Mouse (Mus musculus) adrenal gland, postnatal 36 days (tissue): Measurements from ENCODE around the gene Tnrc6b. TPM values are rescaled to one million over a fixed set of nuclear protein-coding genes. Genes with fewer than 3 reads are reported as not detected.
A peak's percentile ranks its signal among the peaks of the same experiment; 100 is the strongest.
"Not testable (repeated sequence)": the region's sequence is repeated elsewhere in the genome, so short reads cannot be mapped to it uniquely, and the experiment has no call there.

ENCODE experiments used
- DNase-seq, 2 experiments: peaks; one replicate each; pipeline ENCODE4 v3.0.0; 2021; ENCODE audit warnings: mixed read lengths in 1 of 2
- total RNA-seq, 2 experiments: library from RNA; stranded (reverse); gene quantifications; 2 replicates each; pipeline ENCODE4 v1.2.3; 2021

Gene Tnrc6b
- total RNA-seq, 2 experiments from 2014 or later = 46.5 to 56.9 TPM

DNA sequence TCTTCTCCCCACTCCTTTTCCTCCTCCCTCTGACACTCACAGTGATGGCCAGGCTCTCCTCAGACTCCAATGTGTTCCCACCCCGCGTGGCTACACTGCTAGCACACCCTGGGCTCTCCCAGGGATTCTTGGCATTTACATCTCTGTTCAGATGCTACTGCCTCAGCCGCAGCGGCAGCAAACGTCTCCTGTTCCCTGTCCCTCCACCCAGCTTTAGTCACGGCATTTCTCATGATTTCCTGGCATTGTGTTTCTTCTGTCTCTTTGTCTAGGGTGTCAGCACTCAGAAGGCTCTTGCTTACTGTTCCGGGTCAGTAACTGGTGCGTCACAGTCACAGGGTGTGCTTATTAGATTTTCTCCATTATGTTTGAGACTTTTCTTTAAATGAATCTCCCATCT is 138.9 kb downstream of the Tnrc6b start:
- peak in 1 of 2 experiments; percentile 15 for DNase-seq

DNA sequence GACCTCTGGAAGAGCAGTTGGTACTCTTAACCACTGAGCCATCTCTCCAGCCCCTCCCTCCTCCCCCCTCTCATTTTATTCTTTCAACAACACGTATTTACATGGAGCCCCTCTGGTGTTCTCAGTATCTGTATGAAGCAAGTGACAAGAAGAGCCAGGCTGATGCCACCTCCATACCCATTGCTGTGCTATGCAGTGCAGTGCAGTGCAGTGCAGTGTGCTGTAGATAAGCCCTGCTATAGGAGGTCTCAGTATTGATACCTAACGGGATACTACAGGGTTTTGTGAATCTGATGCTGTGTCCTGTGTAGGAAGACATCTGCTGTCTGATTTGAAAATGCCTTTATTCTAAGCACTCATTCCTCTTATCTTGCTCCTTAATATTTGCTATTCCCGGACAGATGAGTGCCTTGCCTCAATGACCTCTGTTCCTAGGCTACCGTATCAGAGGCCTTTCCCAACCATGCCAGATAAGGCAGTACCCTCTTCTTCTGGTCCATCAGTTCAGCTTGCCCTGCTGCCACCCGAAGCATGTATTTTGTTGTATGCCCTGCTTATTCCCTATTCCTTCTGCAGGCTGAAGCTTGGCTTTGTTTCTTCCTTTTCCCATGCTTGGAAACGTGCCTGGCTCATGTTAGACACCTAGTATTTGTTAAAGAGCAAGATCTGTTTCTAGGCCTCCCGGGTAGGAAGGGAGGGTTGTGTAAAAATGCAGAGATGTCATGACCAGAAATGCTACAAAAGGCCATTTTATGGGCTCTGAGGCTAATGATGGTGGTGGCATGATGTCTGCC is 139.8 kb downstream of the Tnrc6b start:
- DNase-seq = no peak

DNA sequence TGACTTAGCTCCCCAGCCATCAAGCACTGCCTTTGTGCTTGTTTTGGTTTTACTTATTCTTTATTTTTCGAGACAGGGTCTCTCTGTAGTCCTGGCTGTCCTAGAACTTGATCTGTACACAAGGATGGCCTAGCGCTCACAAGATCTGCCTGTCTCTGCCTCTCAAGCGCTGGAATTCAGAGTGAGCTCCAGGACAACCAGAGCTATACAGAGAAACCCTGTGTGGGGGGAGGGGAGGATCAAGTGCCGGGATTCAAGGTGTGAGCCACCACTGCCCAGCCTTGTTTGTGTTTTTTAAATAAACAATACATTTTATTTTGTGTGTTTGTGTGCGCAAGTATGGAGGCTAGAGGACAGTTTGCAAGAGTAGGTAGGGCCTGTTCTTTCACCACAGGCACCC is 141.0 kb downstream of the Tnrc6b start:
- DNase-seq = no peak

DNA sequence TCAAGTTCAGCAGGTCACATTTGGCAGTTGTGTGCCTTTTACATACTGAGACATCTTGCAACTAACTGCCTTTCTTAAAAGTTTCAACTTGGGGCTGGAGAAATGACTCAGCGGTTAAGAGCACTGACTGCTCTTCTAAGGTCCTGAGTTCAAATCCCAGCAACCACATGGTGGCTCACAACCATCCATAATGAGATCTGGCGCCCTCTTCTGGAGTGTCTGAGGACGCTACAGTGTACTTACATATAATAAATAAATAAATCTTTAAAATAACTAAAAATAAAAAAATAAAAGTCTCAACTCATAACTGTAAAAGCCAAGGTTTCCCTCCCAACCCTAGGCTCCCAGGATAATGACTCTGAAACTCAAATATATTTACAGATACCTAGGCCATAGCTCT is 141.4 kb downstream of the Tnrc6b start:
- not testable (repeated sequence) for DNase-seq

DNA sequence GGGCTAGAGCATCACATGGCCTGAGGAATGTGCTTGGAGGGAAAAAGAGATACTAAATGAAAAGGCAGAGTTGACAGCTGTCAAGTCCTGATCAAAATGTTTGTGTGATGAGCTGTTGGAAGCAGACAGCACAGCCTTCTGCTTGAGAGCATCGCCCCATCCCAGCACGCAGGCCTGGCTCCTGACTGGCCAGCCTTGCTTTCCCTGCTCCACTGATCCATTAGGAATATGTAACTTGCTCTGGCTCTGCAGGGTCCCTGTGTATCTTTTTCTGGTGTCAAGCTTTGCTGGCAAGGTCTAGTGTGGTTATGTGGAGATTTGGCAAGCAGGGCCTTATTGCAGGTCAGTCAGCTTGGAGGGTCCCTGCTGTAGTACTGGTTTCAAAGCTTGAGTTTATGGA is 148.3 kb downstream of the Tnrc6b start:
- DNase-seq = no peak

DNA sequence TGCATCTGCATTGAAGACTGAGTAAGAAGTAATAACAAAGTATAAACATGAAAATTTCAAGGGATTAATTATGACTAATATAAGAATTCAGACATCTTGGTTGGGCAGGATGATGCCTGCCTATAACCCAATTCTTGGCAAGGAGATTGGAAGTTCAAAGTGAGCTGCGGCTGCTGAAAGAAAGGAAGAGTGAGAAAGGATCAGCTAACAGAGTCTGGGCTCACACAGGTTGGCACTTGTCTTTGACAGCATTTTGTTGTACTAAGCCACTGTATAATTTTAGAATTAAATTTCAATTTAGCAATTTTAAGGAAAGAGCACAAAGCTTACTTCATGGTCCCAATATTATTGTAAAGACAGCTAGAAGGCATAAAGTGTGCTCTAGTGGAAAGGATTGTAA is 150.2 kb downstream of the Tnrc6b start:
- no peak for DNase-seq

DNA sequence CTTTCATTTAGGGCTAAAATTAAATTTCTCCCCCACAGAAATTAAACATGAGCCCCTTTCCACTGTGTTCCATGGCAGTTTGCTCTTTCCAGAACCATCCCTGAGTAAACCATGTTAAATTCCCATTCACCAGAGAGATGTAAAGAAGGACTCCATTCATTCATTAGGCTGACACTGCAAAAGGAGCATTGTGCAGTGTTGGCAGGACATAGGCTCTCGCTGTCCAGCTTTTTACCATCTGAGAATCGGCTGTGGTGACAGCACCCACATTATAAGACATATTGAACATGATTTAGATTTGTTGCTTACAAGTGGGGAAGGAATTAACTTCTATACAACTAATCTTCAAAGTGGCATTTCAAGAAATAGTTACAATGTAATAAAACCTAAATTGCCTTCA is 150.9 kb downstream of the Tnrc6b start:
- no peak for DNase-seq

DNA sequence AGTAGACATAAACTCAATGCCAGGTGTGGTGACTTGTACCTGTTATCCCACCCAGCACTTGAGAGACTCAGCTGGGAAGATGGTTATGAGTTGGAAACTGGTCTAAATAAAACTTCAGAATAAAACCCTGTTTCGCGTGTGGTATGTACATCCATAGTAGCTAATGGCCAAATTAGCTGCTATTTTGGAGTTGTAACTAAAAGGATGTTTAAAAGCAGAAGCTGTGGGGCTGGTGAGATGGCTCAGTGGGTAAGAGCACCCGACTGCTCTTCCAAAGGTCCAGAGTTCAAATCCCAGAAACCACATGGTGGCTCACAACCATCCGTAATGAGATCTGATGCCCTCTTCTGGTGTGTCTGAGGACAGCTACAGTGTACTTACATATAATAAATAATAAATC is 157.5 kb downstream of the Tnrc6b start:
- DNase-seq = not testable (repeated sequence)

DNA sequence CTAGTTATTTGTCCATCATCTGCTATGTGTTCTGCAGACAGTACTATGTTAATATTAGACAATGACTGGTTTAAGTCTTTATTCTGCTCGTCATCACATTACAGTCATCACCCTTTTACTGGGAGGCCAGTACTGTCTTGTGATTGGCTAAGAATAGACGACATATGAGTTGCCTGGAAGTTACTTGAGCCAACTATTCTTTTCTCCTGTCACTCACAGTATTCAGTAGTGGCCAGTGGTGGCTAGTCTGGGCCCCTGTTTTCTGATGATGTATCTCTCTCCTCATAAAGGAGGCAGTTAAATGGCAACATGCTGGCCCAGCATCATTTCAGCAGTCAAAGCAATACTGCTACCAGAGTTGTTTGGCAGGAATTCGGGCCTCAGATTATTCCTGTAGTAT is 163.6 kb downstream of the Tnrc6b start:
- no peak for DNase-seq

DNA sequence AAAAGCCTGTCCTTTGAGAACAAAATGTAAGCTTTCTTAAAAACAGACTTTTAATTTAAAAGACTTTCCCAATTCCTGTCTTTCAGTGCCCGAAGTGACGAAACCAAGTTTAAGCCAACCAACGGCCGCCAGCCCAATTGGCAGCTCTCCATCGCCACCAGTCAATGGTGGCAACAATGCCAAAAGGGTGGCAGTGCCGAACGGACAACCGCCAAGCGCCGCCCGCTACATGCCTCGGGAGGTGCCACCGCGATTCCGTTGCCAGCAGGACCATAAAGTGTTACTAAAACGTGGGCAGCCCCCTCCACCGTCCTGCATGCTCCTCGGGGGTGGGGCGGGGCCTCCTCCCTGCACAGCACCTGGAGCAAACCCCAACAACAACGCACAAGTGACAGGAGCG is 165.1 kb downstream of the Tnrc6b start:
- peak; percentile 33 to 53 for DNase-seq

DNA sequence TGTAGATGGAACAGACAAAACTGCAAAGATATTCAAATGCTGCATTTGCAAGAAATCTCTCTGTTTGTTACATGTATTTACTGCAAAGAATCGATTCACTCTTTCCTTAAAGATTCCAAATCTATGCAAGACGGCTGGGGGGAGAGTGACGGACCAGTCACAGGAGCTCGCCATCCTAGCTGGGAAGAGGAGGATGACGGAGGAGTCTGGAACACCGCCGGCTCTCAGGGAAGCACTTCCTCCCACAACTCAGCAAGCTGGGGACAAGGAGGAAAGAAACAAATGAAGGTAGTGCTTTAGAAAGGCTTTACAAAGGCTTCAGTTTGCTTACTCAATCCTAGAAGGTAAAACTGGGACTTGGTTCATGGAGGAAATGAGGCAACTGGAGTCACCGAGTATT is 173.0 kb downstream of the Tnrc6b start:
- DNase-seq = no peak

DNA sequence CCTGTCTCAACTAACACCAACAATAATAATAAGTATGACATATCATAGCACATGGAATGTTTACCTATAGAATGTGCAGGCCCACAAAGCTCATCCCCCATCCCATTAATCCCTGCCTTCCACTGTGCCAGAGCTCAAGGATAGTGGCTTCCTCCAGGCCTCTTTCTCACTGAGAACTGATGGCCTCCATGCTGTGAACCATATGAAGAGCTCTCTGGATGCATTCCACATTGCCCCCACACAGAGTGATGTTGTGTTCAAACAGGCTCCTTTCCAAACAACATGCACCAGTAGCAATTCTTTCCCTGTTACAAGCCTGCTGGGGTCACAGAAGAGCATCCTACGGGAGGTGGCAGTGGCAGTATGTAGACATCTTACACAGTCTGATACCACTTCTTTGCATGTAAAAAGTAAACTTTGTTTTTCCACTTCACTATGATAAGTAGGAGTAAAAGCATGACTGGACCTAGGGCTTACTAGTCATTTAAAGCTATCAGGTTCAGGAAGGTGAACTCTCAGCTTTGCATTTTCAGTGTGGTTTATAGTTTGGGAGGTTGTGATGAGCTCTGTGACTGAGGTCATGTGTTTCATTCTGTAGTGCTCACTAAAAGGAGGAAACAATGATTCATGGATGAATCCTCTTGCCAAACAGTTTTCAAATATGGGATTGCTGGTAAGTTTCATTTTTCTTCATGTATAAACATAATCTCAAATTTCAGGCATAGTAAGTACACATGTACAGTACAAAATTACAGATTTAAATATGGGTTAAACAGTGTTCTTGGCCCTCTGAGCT is 175.4 kb downstream of the Tnrc6b start:
- no peak for DNase-seq

DNA sequence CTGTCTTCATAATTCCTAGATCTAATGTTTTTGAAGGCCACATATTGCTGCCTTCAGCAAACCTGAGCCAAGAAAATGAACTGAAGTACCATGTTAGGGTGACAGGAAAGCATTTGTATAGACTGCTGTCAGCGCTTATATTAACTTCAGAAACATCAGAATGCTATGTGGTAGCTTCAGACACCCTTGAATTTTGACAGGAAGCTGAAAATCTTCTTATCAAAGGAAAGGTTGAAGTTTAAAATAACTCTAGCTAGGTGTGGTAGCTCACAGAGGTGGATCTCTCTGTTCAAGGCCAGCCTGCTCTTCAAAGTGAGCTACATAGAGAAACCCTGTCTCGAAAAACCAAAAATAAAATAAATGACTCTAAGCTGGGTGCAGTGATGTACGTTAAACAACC is 181.2 kb downstream of the Tnrc6b start:
- DNase-seq = no peak

DNA sequence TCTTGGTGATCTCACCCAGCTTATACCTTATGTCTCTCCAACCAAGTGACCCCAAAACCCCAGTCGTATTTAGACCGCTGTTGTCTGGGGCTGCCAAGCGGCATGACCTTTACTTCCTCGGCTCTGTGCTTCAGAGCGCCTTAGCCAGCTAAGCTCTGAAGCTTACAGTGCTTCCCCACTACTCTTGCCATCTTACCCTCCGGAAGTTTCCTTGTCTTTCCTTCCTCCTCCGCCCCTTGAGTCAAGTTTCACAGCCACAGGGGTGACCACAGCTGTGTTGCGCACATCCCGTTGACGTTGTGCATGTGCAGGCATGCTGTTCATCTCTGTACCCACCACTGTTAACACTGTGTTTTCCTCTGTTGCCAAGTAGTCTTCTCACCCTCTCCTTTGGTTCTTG is 185.6 kb downstream of the Tnrc6b start:
- no peak for DNase-seq

DNA sequence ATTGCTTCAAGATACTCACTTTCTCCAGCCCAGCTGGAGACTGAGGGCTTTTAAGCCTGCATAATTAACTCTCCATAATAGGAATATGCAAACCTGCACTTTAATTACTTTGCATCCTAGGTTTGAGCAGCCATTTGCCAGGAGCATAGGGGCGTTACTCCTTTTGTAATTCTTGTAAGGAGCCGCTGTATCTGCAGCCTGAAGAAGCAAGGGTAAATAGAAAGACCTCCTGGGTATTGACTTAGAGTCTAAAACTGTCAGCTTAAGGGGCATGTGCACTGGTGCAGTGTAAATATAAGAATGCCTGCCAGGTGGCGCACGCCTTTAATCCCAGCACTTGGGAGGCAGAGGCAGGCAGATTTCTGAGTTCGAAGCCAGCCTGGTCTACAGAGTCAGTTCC is 186.8 kb downstream of the Tnrc6b start:
- no peak for DNase-seq

DNA sequence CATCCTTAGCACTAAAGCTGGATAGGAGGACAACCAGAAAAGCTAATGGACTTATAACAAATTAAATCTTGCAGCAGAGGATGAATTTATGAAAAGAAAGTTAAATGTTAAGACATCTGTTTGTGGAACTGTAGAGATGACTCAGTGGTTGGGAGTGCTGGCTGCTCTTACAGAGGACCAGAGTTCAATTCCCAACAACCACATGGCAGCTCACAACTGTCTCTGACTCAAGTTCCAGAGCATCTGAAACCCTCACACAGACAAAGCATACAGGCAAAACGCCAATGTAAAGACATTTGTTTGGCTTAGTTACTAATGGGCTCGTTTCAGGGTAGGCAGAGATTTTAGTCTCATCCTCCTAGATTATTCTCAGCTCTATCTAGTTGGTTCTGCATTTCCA is 188.7 kb downstream of the Tnrc6b start:
- DNase-seq = no peak

DNA sequence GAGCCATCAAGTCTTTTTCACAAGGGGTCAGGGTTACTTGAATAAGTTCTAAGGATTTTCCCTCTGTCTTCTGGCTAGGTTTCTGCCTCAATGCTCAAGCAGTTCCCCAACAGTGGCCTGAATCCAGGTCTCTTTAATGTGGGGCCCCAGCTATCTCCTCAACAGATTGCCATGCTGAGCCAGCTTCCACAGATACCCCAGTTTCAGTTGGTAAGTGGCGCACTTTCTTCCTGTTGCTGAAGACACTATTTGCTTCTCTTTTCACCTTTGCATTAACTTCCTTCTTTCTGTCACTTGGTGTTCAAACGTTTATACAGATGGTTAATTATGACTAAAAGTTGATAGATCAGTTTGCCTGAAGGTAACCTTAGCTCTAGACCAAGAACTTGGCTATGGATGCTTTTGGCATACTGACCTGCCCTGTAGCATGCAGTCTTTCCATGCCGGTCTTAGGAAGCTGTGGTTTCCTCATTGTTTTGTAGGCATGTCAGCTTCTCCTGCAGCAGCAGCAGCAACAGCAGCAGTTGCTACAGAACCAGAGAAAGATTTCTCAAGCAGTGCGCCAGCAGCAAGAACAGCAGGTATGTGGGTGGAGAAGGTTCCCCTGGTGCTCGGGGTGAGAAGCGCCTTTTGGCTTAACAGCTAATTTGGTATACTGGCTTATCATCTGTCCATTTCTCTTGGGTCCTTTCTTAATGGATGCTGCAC is 190.8 kb downstream of the Tnrc6b start:
- no peak for DNase-seq

DNA sequence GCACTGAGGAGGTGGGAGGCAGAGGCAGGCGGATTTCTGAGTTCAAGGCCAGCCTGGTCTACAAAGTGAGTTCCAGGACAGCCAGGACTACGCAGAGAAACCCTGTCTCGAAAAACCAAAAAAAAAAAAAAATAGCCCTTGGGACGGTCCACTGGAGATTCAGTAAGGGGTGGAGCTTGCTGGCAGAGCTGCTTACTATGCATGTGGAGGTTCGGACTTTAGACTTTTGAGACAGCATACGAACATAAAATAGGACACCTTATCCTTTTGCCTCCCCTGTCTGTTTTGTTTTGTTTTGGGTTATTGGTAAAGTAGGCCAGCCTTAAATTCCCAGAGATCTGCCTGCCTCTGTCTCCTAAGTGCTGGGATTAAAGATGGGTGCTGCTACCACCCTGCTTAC is 193.7 kb downstream of the Tnrc6b start:
- DNase-seq = not testable (repeated sequence)

DNA sequence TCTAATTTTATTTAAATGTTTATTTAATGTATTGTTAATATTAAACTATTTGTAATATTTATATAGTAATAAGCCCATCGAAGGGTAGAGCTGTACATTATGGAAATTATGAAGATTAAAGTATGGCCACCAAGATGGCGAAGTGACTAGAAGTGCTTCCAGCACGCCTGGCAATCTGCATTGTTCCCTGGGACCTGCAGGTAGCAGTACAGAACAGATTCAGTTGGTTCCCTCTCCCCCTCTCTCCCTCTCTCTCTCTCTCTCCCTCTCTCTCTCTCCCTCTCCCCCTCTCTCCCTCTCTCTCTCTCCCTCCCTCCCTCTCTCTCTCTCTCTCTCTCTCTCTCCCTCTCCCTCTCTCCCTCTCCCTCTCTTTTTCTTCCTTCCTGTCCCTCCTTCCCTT is 199.1 kb downstream of the Tnrc6b start:
- no peak for DNase-seq

DNA sequence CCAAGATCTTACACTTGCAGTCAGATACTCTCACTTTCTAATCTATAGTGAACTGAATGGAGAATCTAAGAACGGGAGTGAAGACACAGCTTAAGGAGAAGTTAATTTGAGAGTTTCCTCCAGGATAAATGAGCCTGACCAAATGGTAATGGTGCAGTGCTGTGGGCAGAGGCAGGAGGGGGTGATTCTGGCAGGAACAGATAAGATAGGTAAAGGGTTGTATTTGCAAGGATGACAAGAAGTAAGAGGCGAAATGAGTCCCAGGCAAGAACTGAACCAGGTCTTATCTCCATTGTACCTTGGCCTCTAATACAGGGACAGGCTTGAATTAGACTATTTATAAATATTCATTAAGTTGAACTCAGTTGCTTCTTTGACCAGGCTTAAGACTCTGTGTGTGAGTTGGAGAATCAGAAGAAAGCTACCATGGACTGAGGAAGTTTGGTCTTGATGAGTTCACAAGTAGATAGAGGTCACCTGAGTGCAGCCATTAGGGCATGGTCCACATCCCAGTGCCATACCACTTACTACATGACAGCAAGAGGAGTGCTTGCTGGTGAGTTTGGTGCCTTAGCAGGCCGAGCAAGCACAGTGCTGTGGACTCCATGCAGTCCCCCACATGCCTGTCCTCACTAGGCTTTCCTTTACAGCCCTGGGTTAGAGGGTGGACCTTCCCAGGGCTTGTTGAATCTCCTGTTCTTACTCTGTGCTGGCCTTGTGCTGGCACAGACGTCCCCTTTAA is 199.8 kb downstream of the Tnrc6b start:
- no peak for DNase-seq

DNA sequence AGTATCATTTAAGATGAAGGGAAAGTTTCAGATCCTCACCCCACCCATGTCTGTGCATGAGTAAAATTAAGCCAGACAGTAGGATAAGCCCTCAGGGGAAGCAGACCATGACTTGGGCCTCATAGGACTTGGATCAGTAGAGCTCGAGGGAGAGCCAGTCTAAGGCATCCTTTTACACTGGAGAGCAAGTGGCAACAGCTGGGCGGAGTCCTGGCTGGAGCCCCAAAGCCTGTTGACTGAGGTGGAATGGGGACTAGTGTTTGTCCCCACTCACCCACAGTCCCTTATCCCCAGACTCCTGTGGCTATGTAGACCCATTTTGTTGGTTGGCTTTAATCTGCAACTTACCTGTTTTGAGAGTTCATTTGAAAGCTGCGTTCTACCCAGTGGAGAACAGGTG is 201.1 kb downstream of the Tnrc6b start:
- DNase-seq = no peak

DNA sequence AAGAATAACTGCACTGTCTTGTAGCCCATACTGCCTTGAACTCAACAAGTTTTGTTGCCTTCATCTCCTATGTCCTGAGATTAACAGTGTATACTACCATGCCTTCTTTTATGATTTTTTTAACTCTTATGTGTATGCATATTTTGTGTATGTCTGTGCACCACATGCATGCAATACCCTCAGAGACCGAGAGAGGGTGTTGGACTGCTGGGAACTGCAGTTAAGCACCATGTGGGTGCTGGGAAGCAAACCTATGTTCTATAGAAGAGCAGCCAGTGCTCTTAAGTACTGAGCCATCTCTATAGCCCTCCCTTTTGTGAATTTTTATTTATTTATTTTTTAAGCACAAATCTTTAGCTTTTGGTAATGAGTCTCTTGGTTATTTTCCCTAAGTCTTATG is 202.7 kb downstream of the Tnrc6b start:
- no peak for DNase-seq
